Mouse (Mus musculus): Measurements from ENCODE around the gene Polr3f.

- no peak for TF ChIP-seq EP300 (IDR thresholded peaks at IDR 0.05; ENCODE audit: low read length)
- no peak for TF ChIP-seq SMC3 (IDR thresholded peaks at IDR 0.05; ENCODE audit: low read depth, low read length)
- TF ChIP-seq JUN (IDR thresholded peaks at IDR 0.05; ENCODE audit: insufficient read depth, low read depth, low read length): no peak
- no peak for TF ChIP-seq MAX (IDR thresholded peaks at IDR 0.05; ENCODE audit: low read length)
- no peak for TF ChIP-seq E2F4 (IDR thresholded peaks at IDR 0.05; ENCODE audit: insufficient replicate concordance, low read depth, low read length)
- TF ChIP-seq CTCF (conservative IDR thresholded peaks at IDR 0.05 in 1 of 2, IDR thresholded peaks at IDR 0.05 in 1 of 2; ENCODE audit: low read depth in 2 of 2, low read length in 2 of 2): no peak
- TF ChIP-seq MXI1 (IDR thresholded peaks at IDR 0.05; ENCODE audit: low read depth, low read length): no peak
- TF ChIP-seq MAFK (IDR thresholded peaks at IDR 0.05; ENCODE audit: insufficient replicate concordance, low read length): no peak
- no peak for TF ChIP-seq POLR2A (IDR thresholded peaks at IDR 0.05; ENCODE audit: low read depth, low read length)
- no peak for TF ChIP-seq TBP (conservative IDR thresholded peaks at IDR 0.05; ENCODE audit: low read depth, low read length)
- no peak for TF ChIP-seq USF2 (conservative IDR thresholded peaks at IDR 0.05; ENCODE audit: low read depth, low read length)
- TF ChIP-seq GABPA (IDR thresholded peaks at IDR 0.05; ENCODE audit: insufficient replicate concordance, low read depth, low read length): no peak
- no peak for TF ChIP-seq PAX5 (IDR thresholded peaks at IDR 0.05; ENCODE audit: low read length)
- TF ChIP-seq IRF4 (IDR thresholded peaks at IDR 0.05; ENCODE audit: low read depth, low read length): no peak
These were observed 38.2 kb upstream of the Polr3f start for GRCm38 (mm10) chr2:144489342-144489741.

Measured in CH12.LX (cell line).